Mouse (Mus musculus): Measurements from ENCODE around the gene Tgfa. TPM values are rescaled to one million over a fixed set of nuclear protein-coding genes. Genes with fewer than 3 reads are reported as not detected.

Gene Tgfa
- polyA plus RNA-seq, 1 experiment from 2014 or later: 1.9 TPM

GRCm38 (mm10) chr6:86232367-86232766, 37.3 kb downstream of the Tgfa start:
- Histone ChIP-seq H3K27ac (ENCODE audit: low read depth, low read length) (no peak overlapping the region), H3K4me2 (ENCODE audit: low read depth, low read length, severe bottlenecking) (no peak overlapping the region), H3K4me1 (replicated peaks; ENCODE audit: control insufficient read depth, insufficient read depth, low read length) (no peaks in the 10 kb centered on the region), H3K9ac (ENCODE audit: low read length) (no peak overlapping the region), H3K4me3 (ENCODE audit: low read depth, low read length) (no peak overlapping the region), H3K36me3 (ENCODE audit: control insufficient read depth, insufficient read depth, low read length) (no peaks in the 10 kb centered on the region), H3K27me3 (ENCODE audit: control insufficient read depth, insufficient read depth, low read length) (no peaks in the 10 kb centered on the region), H3K9me3 (ENCODE audit: control insufficient read depth, low read length) (no peaks in the 10 kb centered on the region)
- ATAC-seq (replicated peaks; ENCODE audit: low FRiP score): no peak
- 90% methylated on average over 5 of the region's 5 CpGs for WGBS
- DNase-seq (ENCODE audit: low spot score): no peak

GRCm38 (mm10) chr6:86233512-86234430, 38.7 kb downstream of the Tgfa start:
- DNase-seq (ENCODE audit: low spot score) (no peak), ATAC-seq (replicated peaks; ENCODE audit: low FRiP score) (no peak)
- H3K9me3 ChIP-seq (ENCODE audit: control insufficient read depth, low read length): no peaks in the 10 kb centered on the region
- 43% methylated on average over 13 of the region's 13 CpGs for WGBS
- H3K4me1 ChIP-seq (replicated peaks; ENCODE audit: control insufficient read depth, insufficient read depth, low read length): no peaks in the 10 kb centered on the region
- no peak overlapping the region for H3K4me3 ChIP-seq (ENCODE audit: low read depth, low read length)
- no peaks in the 10 kb centered on the region for H3K27me3 ChIP-seq (ENCODE audit: control insufficient read depth, insufficient read depth, low read length)
- no peak overlapping the region for H3K27ac ChIP-seq (ENCODE audit: low read depth, low read length)
- no peaks in the 10 kb centered on the region for H3K36me3 ChIP-seq (ENCODE audit: control insufficient read depth, insufficient read depth, low read length)
- H3K4me2 ChIP-seq (ENCODE audit: low read depth, low read length, severe bottlenecking): no peak overlapping the region
- H3K9ac ChIP-seq (ENCODE audit: low read length): no peak overlapping the region

GRCm38 (mm10) chr6:86244866-86245265, 49.8 kb downstream of the Tgfa start:
- DNase-seq (ENCODE audit: low spot score): no peak
- no peak overlapping the region for H3K9ac ChIP-seq (ENCODE audit: low read length)
- peaks cover 7% of the 10 kb centered on the region; the same call in 1 of the 2 replicates for H3K4me1 ChIP-seq (replicated peaks; ENCODE audit: control insufficient read depth, insufficient read depth, low read length)
- H3K27ac ChIP-seq (ENCODE audit: low read depth, low read length): no peak overlapping the region
- H3K4me3 ChIP-seq (ENCODE audit: low read depth, low read length): no peak overlapping the region
- H3K36me3 ChIP-seq (ENCODE audit: control insufficient read depth, insufficient read depth, low read length): no peaks in the 10 kb centered on the region
- no peaks in the 10 kb centered on the region for H3K27me3 ChIP-seq (ENCODE audit: control insufficient read depth, insufficient read depth, low read length)
- H3K4me2 ChIP-seq (ENCODE audit: low read depth, low read length, severe bottlenecking): no peak overlapping the region
- H3K9me3 ChIP-seq (ENCODE audit: control insufficient read depth, low read length): no peaks in the 10 kb centered on the region
- WGBS: 33% methylated on average over 3 of the region's 3 CpGs
- ATAC-seq (replicated peaks; ENCODE audit: low FRiP score): no peak

- no peaks in the 10 kb centered on the region for H3K27me3 ChIP-seq (ENCODE audit: control insufficient read depth, insufficient read depth, low read length)
- no peak overlapping the region for H3K27ac ChIP-seq (ENCODE audit: low read depth, low read length)
- WGBS: 52% methylated on average over 4 of the region's 4 CpGs
- H3K4me2 ChIP-seq (ENCODE audit: low read depth, low read length, severe bottlenecking): no peak overlapping the region
- H3K4me1 ChIP-seq (replicated peaks; ENCODE audit: control insufficient read depth, insufficient read depth, low read length): peaks cover 9% of the 10 kb centered on the region; the same call in 1 of the 2 replicates
- no peaks in the 10 kb centered on the region for H3K36me3 ChIP-seq (ENCODE audit: control insufficient read depth, insufficient read depth, low read length)
- DNase-seq (ENCODE audit: low spot score) (no peak), ATAC-seq (replicated peaks; ENCODE audit: low FRiP score) (no peak)
- H3K9ac ChIP-seq (ENCODE audit: low read length): no peak overlapping the region
- H3K9me3 ChIP-seq (ENCODE audit: control insufficient read depth, low read length): no peaks in the 10 kb centered on the region
- no peak overlapping the region for H3K4me3 ChIP-seq (ENCODE audit: low read depth, low read length)
Measured at GRCm38 (mm10) chr6:86245965-86246364, 50.9 kb downstream of the Tgfa start.

- H3K4me2 ChIP-seq (ENCODE audit: low read depth, low read length, severe bottlenecking): no peak overlapping the region
- H3K27ac ChIP-seq (ENCODE audit: low read depth, low read length): peak overlapping the region; percentile 89; the same call in 1 of the 2 replicates
- no peak overlapping the region for H3K9ac ChIP-seq (ENCODE audit: low read length)
- WGBS: 29% methylated on average over 1 of the region's 1 CpGs
- H3K4me1 ChIP-seq (replicated peaks; ENCODE audit: control insufficient read depth, insufficient read depth, low read length): peaks cover 9% of the 10 kb centered on the region; the same call in 1 of the 2 replicates
- no peaks in the 10 kb centered on the region for H3K36me3 ChIP-seq (ENCODE audit: control insufficient read depth, insufficient read depth, low read length)
- H3K4me3 ChIP-seq (ENCODE audit: low read depth, low read length): no peak overlapping the region
- no peaks in the 10 kb centered on the region for H3K9me3 ChIP-seq (ENCODE audit: control insufficient read depth, low read length)
- H3K27me3 ChIP-seq (ENCODE audit: control insufficient read depth, insufficient read depth, low read length): no peaks in the 10 kb centered on the region
- ATAC-seq (replicated peaks; ENCODE audit: low FRiP score): peak; percentile 16; the same call in 1 of the 2 replicates
- DNase-seq (ENCODE audit: low spot score): no peak
Measured at GRCm38 (mm10) chr6:86248562-86248961, 53.5 kb downstream of the Tgfa start.

GRCm38 (mm10) chr6:86249042-86249441, 54.0 kb downstream of the Tgfa start:
- Histone ChIP-seq H3K27me3 (ENCODE audit: control insufficient read depth, insufficient read depth, low read length) (no peaks in the 10 kb centered on the region), H3K27ac (ENCODE audit: low read depth, low read length) (peak overlapping the region; percentile 89), H3K4me1 (replicated peaks; ENCODE audit: control insufficient read depth, insufficient read depth, low read length) (peaks cover 9% of the 10 kb centered on the region; the same call in 1 of the 2 replicates), H3K9me3 (ENCODE audit: control insufficient read depth, low read length) (no peaks in the 10 kb centered on the region), H3K36me3 (ENCODE audit: control insufficient read depth, insufficient read depth, low read length) (no peaks in the 10 kb centered on the region), H3K4me2 (ENCODE audit: low read depth, low read length, severe bottlenecking) (no peak overlapping the region), H3K9ac (ENCODE audit: low read length) (0 out of 2 replicates have a peak overlapping the region, but pooled peaks have one; percentile 10), H3K4me3 (ENCODE audit: low read depth, low read length) (no peak overlapping the region)
- 26% methylated on average over 16 of the region's 16 CpGs for WGBS
- peak; percentile 71 for DNase-seq (ENCODE audit: low spot score)
- ATAC-seq (replicated peaks; ENCODE audit: low FRiP score): peak; percentile 84

GRCm38 (mm10) chr6:86250236-86250635, 55.2 kb downstream of the Tgfa start:
- Histone ChIP-seq H3K36me3 (ENCODE audit: control insufficient read depth, insufficient read depth, low read length) (no peaks in the 10 kb centered on the region), H3K4me1 (replicated peaks; ENCODE audit: control insufficient read depth, insufficient read depth, low read length) (peaks cover 6% of the 10 kb centered on the region; the same call in 1 of the 2 replicates), H3K4me2 (ENCODE audit: low read depth, low read length, severe bottlenecking) (no peak overlapping the region), H3K27ac (ENCODE audit: low read depth, low read length) (no peak overlapping the region), H3K27me3 (ENCODE audit: control insufficient read depth, insufficient read depth, low read length) (no peaks in the 10 kb centered on the region), H3K9me3 (ENCODE audit: control insufficient read depth, low read length) (no peaks in the 10 kb centered on the region), H3K9ac (ENCODE audit: low read length) (no peak overlapping the region), H3K4me3 (ENCODE audit: low read depth, low read length) (no peak overlapping the region)
- ATAC-seq (replicated peaks; ENCODE audit: low FRiP score) (no peak), DNase-seq (ENCODE audit: low spot score) (no peak)
- 89% methylated on average over 2 of the region's 2 CpGs for WGBS

- no peak overlapping the region for H3K27ac ChIP-seq (ENCODE audit: low read depth, low read length)
- H3K4me2 ChIP-seq (ENCODE audit: low read depth, low read length, severe bottlenecking): no peak overlapping the region
- no peak for DNase-seq (ENCODE audit: low spot score)
- H3K36me3 ChIP-seq (ENCODE audit: control insufficient read depth, insufficient read depth, low read length): no peaks in the 10 kb centered on the region
- ATAC-seq (replicated peaks; ENCODE audit: low FRiP score): no peak
- peaks cover 6% of the 10 kb centered on the region; the same call in 1 of the 2 replicates for H3K4me1 ChIP-seq (replicated peaks; ENCODE audit: control insufficient read depth, insufficient read depth, low read length)
- H3K9ac ChIP-seq (ENCODE audit: low read length): no peak overlapping the region
- no peaks in the 10 kb centered on the region for H3K27me3 ChIP-seq (ENCODE audit: control insufficient read depth, insufficient read depth, low read length)
- H3K9me3 ChIP-seq (ENCODE audit: control insufficient read depth, low read length): no peaks in the 10 kb centered on the region
- WGBS: 76% methylated on average over 8 of the region's 8 CpGs
- H3K4me3 ChIP-seq (ENCODE audit: low read depth, low read length): no peak overlapping the region
Measured at GRCm38 (mm10) chr6:86250830-86251229, 55.8 kb downstream of the Tgfa start.

Data from forebrain, embryonic 11.5 days (tissue).